26 mouse cellular contexts compared by ENCODE assay signal in the genomic region with DNA sequence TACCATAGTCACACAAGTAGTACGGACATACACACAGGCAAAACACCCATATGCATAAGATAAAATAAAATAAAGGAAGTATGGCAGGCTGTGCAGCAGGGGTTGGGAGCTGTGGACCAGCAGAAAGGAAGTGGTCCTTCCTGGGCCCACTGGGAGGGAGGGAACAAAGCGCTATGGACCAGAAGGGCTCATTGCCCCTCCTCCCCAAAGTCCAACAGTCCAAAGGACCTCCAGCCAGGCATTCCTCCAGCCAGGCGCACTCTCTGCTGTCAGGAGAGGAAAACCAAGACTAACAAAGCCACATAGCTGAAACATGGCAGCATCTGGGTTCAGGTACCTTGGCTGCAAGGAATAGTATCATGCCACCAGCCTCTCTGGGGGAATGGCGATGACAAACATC. TPM values are rescaled to one million over a fixed set of nuclear protein-coding genes. Genes with fewer than 3 reads are reported as not detected.
DNase-seq lines count a peak whose midpoint lies in the region; ATAC-seq and TF ChIP-seq lines count a peak whose summit lies in the region.
"Had no signal": no experiment of that assay in that cellular context is flagged by ENCODE, and none has a peak within 500 bp of the region (broad histone marks: within the 10 kb centered on the region; RNA-seq: fewer than 3 reads in every experiment).

No protein-coding gene starts in this region.

- DNase-seq in cerebellum, adult 2 months: no peak
- DNase-seq in cerebellum, adult 9-11 months: no peak
- peak; percentile 57 for DNase-seq in kidney, adult 9 months
- peak; percentile 41 for DNase-seq in MEL (ENCODE audit: low read depth, low spot score)
- DNase-seq in layer of hippocampus, postnatal 10 days (ENCODE audit: low spot score in 2 of 2): no peak
- DNase-seq: adrenal gland, adult 2 months; adrenal gland, postnatal 25 days; B cell, adult 2 months; cerebellum, adult 18-20 months; cerebellum, postnatal 14 days; embryo, embryonic 11 days; gastrocnemius, postnatal 36 days; heart, adult 11 months; heart, postnatal 36 days had no signal

- ATAC-seq in kidney, embryonic 15.5 days (replicated peaks; ENCODE audit: low FRiP score): no peak
- ATAC-seq: CD4-positive, CD25-positive, alpha-beta regulatory T cell, adult 4 months; forebrain, embryonic 15.5 days; Patski had no signal

- TF ChIP-seq RAD21 in MEL (IDR thresholded peaks at IDR 0.05; ENCODE audit: low read depth, low read length): no peak

- H3K4me1 ChIP-seq in cerebellum, adult 2 months (ENCODE audit: control insufficient read depth, insufficient read depth, low read length): peaks cover 38% of the 10 kb centered on the region
- no peaks in the 10 kb centered on the region for H3K4me1 ChIP-seq in kidney, embryonic 15.5 days
- peaks cover 0 to 18% of the 10 kb centered on the region in 2 experiments; a peak in 1 of 4 replicates for H3K4me1 ChIP-seq in MEL (ENCODE audit: control insufficient read depth in 1 of 2, insufficient read depth in 2 of 2, low read length in 2 of 2)
- H3K4me1 ChIP-seq in olfactory bulb, adult 2 months (ENCODE audit: control insufficient read depth, insufficient read depth, low read length): peaks cover 11% of the 10 kb centered on the region
- H3K4me1 ChIP-seq: embryonic facial prominence, embryonic 12.5 days; forebrain, embryonic 15.5 days; heart, embryonic 13.5 days had no signal

- no peak overlapping the region for H3K9ac ChIP-seq in kidney, embryonic 15.5 days
- H3K9ac ChIP-seq in MEL (ENCODE audit: control insufficient read depth, low read depth, low read length, poor library complexity, severe bottlenecking): no peak overlapping the region
- H3K9ac ChIP-seq: embryonic facial prominence, embryonic 12.5 days; forebrain, embryonic 15.5 days; heart, embryonic 13.5 days had no signal

- H3K4me3 ChIP-seq in cerebellum, adult 2 months (replicated peaks; ENCODE audit: insufficient read depth, low read depth, low read length): no peak overlapping the region
- H3K4me3 ChIP-seq in kidney, embryonic 15.5 days (replicated peaks): no peak overlapping the region
- no peak overlapping the region for H3K4me3 ChIP-seq in MEL (ENCODE audit: control insufficient read depth in 1 of 2, insufficient read depth in 1 of 2, low read depth in 2 of 2, low read length in 2 of 2)
- H3K4me3 ChIP-seq in olfactory bulb, adult 2 months (ENCODE audit: insufficient read depth, low read depth, low read length): no peak overlapping the region
- H3K4me3 ChIP-seq: embryonic facial prominence, embryonic 12.5 days; forebrain, embryonic 15.5 days; heart, embryonic 13.5 days had no signal

- no peaks in the 10 kb centered on the region for H3K9me3 ChIP-seq in kidney, embryonic 15.5 days (replicated peaks)
- no peaks in the 10 kb centered on the region for H3K9me3 ChIP-seq in MEL (replicated peaks; ENCODE audit: insufficient read depth, low read length)
- H3K9me3 ChIP-seq: embryonic facial prominence, embryonic 12.5 days; forebrain, embryonic 15.5 days; G1E; heart, embryonic 13.5 days had no signal

- H3K36me3 ChIP-seq in kidney, embryonic 15.5 days: no peaks in the 10 kb centered on the region
- H3K36me3 ChIP-seq in MEL (ENCODE audit: control insufficient read depth in 1 of 2, insufficient read depth in 2 of 2, low read length in 2 of 2): peaks cover 0 to 2% of the 10 kb centered on the region in 2 experiments; a peak in 2 of 4 replicates
- H3K36me3 ChIP-seq: embryonic facial prominence, embryonic 12.5 days; forebrain, embryonic 15.5 days; G1E; heart, embryonic 13.5 days had no signal

- no peak overlapping the region for H3K4me2 ChIP-seq in kidney, embryonic 15.5 days
- H3K4me2 ChIP-seq: embryonic facial prominence, embryonic 12.5 days; forebrain, embryonic 15.5 days; heart, embryonic 13.5 days had no signal

- TF ChIP-seq POLR2A in cerebellum, adult 2 months (IDR thresholded peaks at IDR 0.05; ENCODE audit: borderline replicate concordance, insufficient read depth, low read length): no peak
- no peak for TF ChIP-seq POLR2A in MEL (IDR thresholded peaks at IDR 0.05; ENCODE audit: control insufficient read depth in 1 of 2, insufficient read depth in 1 of 2, low read depth in 1 of 2, low read length in 2 of 2, poor library complexity in 1 of 2)
- no peak for TF ChIP-seq POLR2A in olfactory bulb, adult 2 months (IDR thresholded peaks at IDR 0.05; ENCODE audit: insufficient read depth, low read depth, low read length)

- H3K27ac ChIP-seq in cerebellum, adult 2 months (ENCODE audit: insufficient read depth, low read length): peak overlapping the region; percentile 61; the same call in 1 of the 2 replicates
- no peak overlapping the region for H3K27ac ChIP-seq in kidney, embryonic 15.5 days
- H3K27ac ChIP-seq in MEL (ENCODE audit: control insufficient read depth, low read depth, low read length): no peak overlapping the region
- H3K27ac ChIP-seq in olfactory bulb, adult 2 months (ENCODE audit: insufficient read depth, low read depth, low read length): peak overlapping the region; percentile 38; the same call in 1 of the 2 replicates
- H3K27ac ChIP-seq: embryonic facial prominence, embryonic 12.5 days; forebrain, embryonic 15.5 days; heart, embryonic 13.5 days had no signal

- TF ChIP-seq CTCF in cerebellum, adult 2 months (IDR thresholded peaks at IDR 0.05; ENCODE audit: borderline replicate concordance, insufficient read depth, low read depth, low read length): no peak
- no peak for TF ChIP-seq CTCF in MEL (IDR thresholded peaks at IDR 0.05 in 2 of 3, conservative IDR thresholded peaks at IDR 0.05 in 1 of 3; ENCODE audit: control insufficient read depth in 1 of 3, insufficient read depth in 1 of 3, low read depth in 2 of 3, low read length in 3 of 3, poor library complexity in 1 of 3, severe bottlenecking in 1 of 3)
- no peak for TF ChIP-seq CTCF in olfactory bulb, adult 2 months (IDR thresholded peaks at IDR 0.05; ENCODE audit: insufficient read depth, low read depth, low read length)

- WGBS in cerebellum, adult 2 months: 71% methylated on average over 4 of the region's 4 CpGs
- WGBS in kidney, embryonic 15.5 days: 79% methylated on average over 4 of the region's 4 CpGs
- 70% methylated on average over 4 of the region's 4 CpGs for WGBS in olfactory bulb, adult 2 months

- no peaks in the 10 kb centered on the region for H3K27me3 ChIP-seq in cerebellum, adult 2 months (ENCODE audit: control insufficient read depth, insufficient read depth, low read length)
- no peaks in the 10 kb centered on the region for H3K27me3 ChIP-seq in kidney, embryonic 15.5 days
- H3K27me3 ChIP-seq in MEL (ENCODE audit: control insufficient read depth in 1 of 2, insufficient read depth in 2 of 2, low read length in 2 of 2): no peaks in the 10 kb centered on the region
- H3K27me3 ChIP-seq: embryonic facial prominence, embryonic 12.5 days; forebrain, embryonic 15.5 days; Patski had no signal

- no peak for TF ChIP-seq EP300 in MEL (IDR thresholded peaks at IDR 0.05; ENCODE audit: low read depth in 1 of 2, low read length in 2 of 2)

- H3K79me2 ChIP-seq in MEL (ENCODE audit: control insufficient read depth, insufficient read depth, low read length, poor library complexity): no peaks in the 10 kb centered on the region

TF ChIP-seq in MEL, 35 proteins besides CTCF, POLR2A, EP300 and RAD21:
- TF ChIP-seq USF1 (IDR thresholded peaks at IDR 0.05; ENCODE audit: low read depth, low read length): no peak
- TF ChIP-seq GABPA (IDR thresholded peaks at IDR 0.05; ENCODE audit: low read depth, low read length): no peak
- no peak for TF ChIP-seq TAL1 (IDR thresholded peaks at IDR 0.05; ENCODE audit: low read length)
- no peak for TF ChIP-seq KAT2A (conservative IDR thresholded peaks at IDR 0.05; ENCODE audit: low read depth, low read length)
- no peak for TF ChIP-seq NRF1 (IDR thresholded peaks at IDR 0.05; ENCODE audit: insufficient read depth, low read depth, low read length, poor library complexity, severe bottlenecking)
- TF ChIP-seq SIN3A (IDR thresholded peaks at IDR 0.05; ENCODE audit: low read length): no peak
- TF ChIP-seq ZKSCAN1 (IDR thresholded peaks at IDR 0.05; ENCODE audit: low read depth, low read length): no peak

RNA-seq across cellular contexts. Expression of a gene that starts 12.6 kb away (rescaled TPM):
- 82.4 and 104 TPM in 2 replicates for polyA plus RNA-seq in cerebellum, adult 2 months (2012; rRNA removed)
- polyA plus RNA-seq in kidney, embryonic 15.5 days (2015; fragmentation: Nextera tagmentation; extraction: Ambion mirVana): 2.7 and 2.9 TPM in 2 replicates
- not detected in 2 replicates for total RNA-seq in MEL (2012; rRNA removed)
- polyA plus RNA-seq in MEL (2012; ENCODE audit: insufficient read depth in 1 of 2, insufficient read length in 2 of 2, low read depth in 1 of 2, low replicate concordance in 2 of 2, missing spikeins in 1 of 2): not detected
- not detected in 2 replicates for polyA plus RNA-seq in olfactory bulb, adult 2 months (2012; ENCODE audit: insufficient read depth, insufficient read length, low replicate concordance, missing spikeins)
- 10 to 100 TPM; 21.4 to 21.5 TPM for total RNA-seq in layer of hippocampus, postnatal 10 days (2021)
- total RNA-seq: common myeloid progenitor, adult 5-6 weeks had no signal
- polyA plus RNA-seq: CD4-positive, CD25-positive, alpha-beta regulatory T cell, adult 4 months; G1E had no signal

RNA-seq across cellular contexts. Expression of a gene that starts 25.4 kb away (rescaled TPM):
- 9.9 and 10.5 TPM in 2 replicates for polyA plus RNA-seq in cerebellum, adult 2 months (2012; rRNA removed)
- polyA plus RNA-seq in kidney, embryonic 15.5 days (2015; fragmentation: Nextera tagmentation; extraction: Ambion mirVana): 41.1 and 43.0 TPM in 2 replicates
- not detected in 2 replicates for total RNA-seq in MEL (2012; rRNA removed)
- under 1 TPM in 1 of 2 experiments, not detected in 1; 0.06 TPM for polyA plus RNA-seq in MEL (2012; ENCODE audit: insufficient read depth in 1 of 2, insufficient read length in 2 of 2, low read depth in 1 of 2, low replicate concordance in 2 of 2, missing spikeins in 1 of 2)
- not detected in 2 replicates for polyA plus RNA-seq in olfactory bulb, adult 2 months (2012; ENCODE audit: insufficient read depth, insufficient read length, low replicate concordance, missing spikeins)
- 1 to 10 TPM; 2.2 to 2.3 TPM for total RNA-seq in layer of hippocampus, postnatal 10 days (2021)
- total RNA-seq: common myeloid progenitor, adult 5-6 weeks had no signal

RNA-seq across cellular contexts. Expression of a gene that starts 33.7 kb away (rescaled TPM):
- not detected in 2 replicates for polyA plus RNA-seq in cerebellum, adult 2 months (2012; rRNA removed)
- 0.28 TPM in 1 of 2 replicates, not detected in the other for polyA plus RNA-seq in kidney, embryonic 15.5 days (2015; fragmentation: Nextera tagmentation; extraction: Ambion mirVana)
- total RNA-seq in MEL (2012; rRNA removed): not detected in 2 replicates
- not detected for polyA plus RNA-seq in MEL (2012; ENCODE audit: insufficient read depth in 1 of 2, insufficient read length in 2 of 2, low read depth in 1 of 2, low replicate concordance in 2 of 2, missing spikeins in 1 of 2)
- not detected in 2 replicates for polyA plus RNA-seq in olfactory bulb, adult 2 months (2012; ENCODE audit: insufficient read depth, insufficient read length, low replicate concordance, missing spikeins)
- total RNA-seq in layer of hippocampus, postnatal 10 days (2021): not detected
- total RNA-seq: common myeloid progenitor, adult 5-6 weeks; gastrocnemius, postnatal 36 days had no signal
- polyA plus RNA-seq: CD4-positive, CD25-positive, alpha-beta regulatory T cell, adult 4 months; embryonic facial prominence, embryonic 12.5 days; forebrain, embryonic 11.5 days; forebrain, embryonic 15.5 days; G1E; heart, embryonic 13.5 days; heart, postnatal 0 days; hindbrain, embryonic 11.5 days had no signal

RNA-seq across cellular contexts. Expression of a gene that starts 45.6 kb away (rescaled TPM):
- 59.7 and 61.4 TPM in 2 replicates for polyA plus RNA-seq in cerebellum, adult 2 months (2012; rRNA removed)
- 30.4 and 35.2 TPM in 2 replicates for polyA plus RNA-seq in kidney, embryonic 15.5 days (2015; fragmentation: Nextera tagmentation; extraction: Ambion mirVana)
- 5.9 and 7.2 TPM in 2 replicates for total RNA-seq in MEL (2012; rRNA removed)
- 1 to 10 TPM in 1 of 2 experiments, not detected in 1; 7.9 TPM for polyA plus RNA-seq in MEL (2012; ENCODE audit: insufficient read depth in 1 of 2, insufficient read length in 2 of 2, low read depth in 1 of 2, low replicate concordance in 2 of 2, missing spikeins in 1 of 2)
- polyA plus RNA-seq in olfactory bulb, adult 2 months (2012; ENCODE audit: insufficient read depth, insufficient read length, low replicate concordance, missing spikeins): not detected in 2 replicates
- 10 to 100 TPM; 39.4 to 47.9 TPM for total RNA-seq in layer of hippocampus, postnatal 10 days (2021)

Comparison
In these comparisons a context has a peak if more than half of its experiments do, and no peak if none do; other contexts are left out.
1. DNase-seq: peak in kidney, adult 9 months (single experiment) and MEL (single experiment); none in cerebellum, adult 2 months (0 of 2), cerebellum, adult 9-11 months (single experiment) and layer of hippocampus, postnatal 10 days (0 of 2).
2. H3K27ac ChIP-seq: peak in cerebellum, adult 2 months (single experiment) and olfactory bulb, adult 2 months (single experiment); none in kidney, embryonic 15.5 days (single experiment) and MEL (single experiment).
3. RNA of a gene that starts 12.6 kb away (polyA plus RNA-seq): 82.4 to 104 TPM in cerebellum, adult 2 months; 2.7 to 2.9 TPM in kidney, embryonic 15.5 days, not detected in MEL and not detected in olfactory bulb, adult 2 months; every median in the first group is over 10 times any median in the second.
4. RNA of a gene that starts 25.4 kb away (polyA plus RNA-seq): 41.1 to 43.0 TPM in kidney, embryonic 15.5 days and 9.9 to 10.5 TPM in cerebellum, adult 2 months; 0.06 TPM in MEL and not detected in olfactory bulb, adult 2 months; every median in the first group is over 10 times any median in the second.